Mouse (Mus musculus) spleen, adult 2 months (tissue): ENCODE data around the gene Slc26a5.

Experiments
- CTCF ChIP-seq: fragments of 200-500 bp; IDR thresholded peaks from 2 replicates; pipeline ENCODE4 v1.5.1; 2011; ENCODE audit warnings: mild to moderate bottlenecking, inconsistent platforms; ENCODE audit not compliant: insufficient read depth, insufficient read length, insufficient replicate concordance; ENCODE audit errors: extremely low read depth
- POLR2A ChIP-seq: fragments of 200-500 bp; IDR thresholded peaks from 2 replicates; pipeline ENCODE4 v1.6.1; 2011; ENCODE audit warnings: low read depth, low read length, inconsistent platforms

GRCm38 (mm10) chr5:21792166-21792565 lies 73.2 kb downstream of the Slc26a5 start:
- TF ChIP-seq CTCF: no peak
- TF ChIP-seq POLR2A: no peak
